Mouse (Mus musculus): ENCODE measurements at regions not wholly inside any gene's neighbourhood (a gene's known extent, or its start where the extent isn't known, plus 50 kb on each side); places are given as distances from the start of the nearest gene placed in this dataset.

DNA sequence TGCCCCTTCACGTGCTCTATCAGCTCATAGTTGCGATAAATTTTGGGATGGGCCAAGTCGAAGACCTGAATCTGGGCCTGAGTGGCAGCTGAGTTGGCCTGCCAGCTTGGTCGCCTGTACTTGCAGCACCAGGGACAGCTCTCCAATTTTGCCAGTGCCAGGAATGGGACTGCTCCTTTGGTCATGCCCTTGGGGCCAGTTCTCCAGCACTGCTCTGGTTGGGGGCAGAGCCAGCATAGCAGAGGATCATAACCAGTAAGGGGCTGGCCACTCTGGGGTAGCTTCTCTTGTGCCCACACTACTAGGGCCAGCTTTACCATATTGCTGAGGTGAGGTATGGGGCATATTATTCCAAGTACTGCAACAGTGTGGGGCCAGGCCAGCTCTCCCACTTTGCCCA is 397.0 kb upstream of the Cadm2 start:
- DNase-seq (ENCODE audit: extremely low spot score in 1 of 2, low spot score in 1 of 2) = no peak

DNA sequence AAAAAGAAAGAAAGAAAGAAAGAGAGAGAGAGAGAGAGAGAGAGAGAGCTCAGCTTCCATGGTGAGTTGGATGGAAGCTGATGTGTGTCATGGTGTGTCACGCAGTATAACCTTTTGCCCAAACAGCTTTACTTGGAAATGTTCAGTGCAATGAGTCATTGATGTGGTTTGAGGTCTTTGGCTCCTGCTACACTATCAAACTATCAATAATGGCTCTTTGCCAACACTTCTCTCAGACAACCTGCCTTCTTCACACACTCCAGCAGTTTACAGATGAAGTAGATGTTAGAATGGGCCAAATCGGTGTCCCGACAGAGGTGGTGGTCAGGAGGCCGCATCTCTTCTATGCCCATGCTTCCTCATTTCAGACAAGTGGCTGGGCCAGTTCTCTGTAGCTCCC is 369.0 kb upstream of the Cadm2 start:
- no peak for DNase-seq (ENCODE audit: extremely low spot score in 1 of 2, low spot score in 1 of 2)

GRCm38 (mm10) chr16:67976565-67976964 is 355.9 kb upstream of the Cadm2 start:
- no peak for DNase-seq (ENCODE audit: extremely low spot score in 1 of 2, low spot score in 1 of 2)

DNA sequence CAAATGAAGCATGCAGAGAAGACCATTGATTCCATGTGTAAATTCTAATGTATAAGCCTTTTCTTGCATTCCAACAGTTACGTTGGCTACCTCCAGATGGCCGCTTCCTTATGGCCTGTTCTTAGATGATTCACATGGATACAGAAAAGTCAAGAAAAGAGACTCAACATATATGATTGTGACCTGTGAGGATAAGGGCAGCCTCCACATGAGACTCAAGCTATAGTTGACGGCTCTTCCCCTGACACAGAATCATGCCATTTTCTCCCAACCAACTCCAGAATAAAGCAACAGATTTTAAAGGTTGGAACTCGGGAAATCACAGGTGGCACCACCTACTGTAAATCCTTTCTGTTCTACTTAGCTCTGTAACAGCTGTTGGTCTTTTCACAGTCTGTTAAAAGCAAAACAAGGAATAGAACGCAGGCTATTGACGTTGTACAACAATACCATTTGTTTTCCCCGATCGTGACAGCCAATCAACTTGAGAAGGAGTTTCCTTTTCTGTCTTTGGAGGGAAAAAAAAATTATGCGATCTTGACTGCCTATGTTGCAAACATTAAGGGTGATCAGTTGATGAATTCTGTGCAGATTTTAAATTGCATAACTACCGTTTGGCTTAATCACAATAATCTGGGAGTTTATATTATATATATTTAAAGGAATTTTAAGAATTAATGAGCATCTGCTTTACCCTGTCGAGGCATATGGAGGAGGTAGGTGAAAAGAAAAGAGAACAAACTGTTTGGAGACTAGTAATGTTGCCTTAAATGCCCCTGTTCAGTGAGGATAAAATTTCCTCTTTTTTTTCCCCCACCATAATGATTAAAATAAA is 347.8 kb upstream of the Cadm2 start:
- peak in 1 of 2 experiments; percentile 38 for DNase-seq (ENCODE audit: extremely low spot score in 1 of 2, low spot score in 1 of 2)

- DNase-seq (ENCODE audit: extremely low spot score in 1 of 2, low spot score in 1 of 2) = no peak
Observed at GRCm38 (mm10) chr16:67949112-67949511, 328.4 kb upstream of the Cadm2 start.

DNA sequence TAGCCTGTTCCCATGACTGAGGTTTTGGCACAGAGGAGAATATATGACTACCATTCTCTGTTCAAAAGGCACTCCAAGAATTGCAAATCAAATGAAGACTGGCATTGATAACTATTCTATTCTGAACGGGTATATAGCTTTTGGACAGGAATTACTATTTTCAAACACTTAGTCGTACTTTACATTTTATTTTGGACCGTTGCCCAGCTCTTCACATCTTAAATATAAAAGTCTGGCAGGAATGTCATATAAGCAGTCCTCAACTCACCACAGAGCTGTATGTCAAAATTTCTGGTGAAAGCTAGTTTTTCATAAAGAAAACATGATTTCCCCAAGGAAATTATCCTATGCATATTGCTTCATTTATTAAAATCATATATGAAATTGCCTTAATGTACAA is 323.7 kb upstream of the Cadm2 start:
- DNase-seq (ENCODE audit: extremely low spot score in 1 of 2, low spot score in 1 of 2) = no peak

DNA sequence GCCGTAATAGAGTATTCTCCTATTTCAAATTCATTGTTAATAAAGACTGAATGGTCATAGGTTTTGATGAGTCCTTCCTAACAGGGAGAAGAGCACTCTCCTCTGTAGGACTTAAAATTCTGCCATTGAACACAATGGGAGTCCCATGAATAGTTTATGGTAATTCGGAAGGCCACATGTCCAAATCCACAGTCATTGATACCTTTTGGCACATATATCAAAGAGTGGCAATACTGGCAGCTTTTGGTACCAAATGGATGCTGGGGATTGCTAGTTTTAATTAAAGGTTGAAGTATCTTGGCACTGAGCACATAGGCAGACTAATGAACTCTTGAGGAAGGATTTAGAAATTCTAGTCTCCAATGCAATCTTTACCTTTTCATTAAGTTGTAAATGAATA is 298.5 kb upstream of the Cadm2 start:
- no peak for DNase-seq (ENCODE audit: extremely low spot score in 1 of 2, low spot score in 1 of 2)

GRCm38 (mm10) chr16:67871304-67872022 is 250.8 kb upstream of the Cadm2 start:
- DNase-seq (ENCODE audit: extremely low spot score in 1 of 2, low spot score in 1 of 2) = peak in 1 of 2 experiments; percentile 28

GRCm38 (mm10) chr16:67850201-67850600 is 229.5 kb upstream of the Cadm2 start:
- peak; percentile 11 to 29 for DNase-seq (ENCODE audit: extremely low spot score in 1 of 2, low spot score in 1 of 2)

DNA sequence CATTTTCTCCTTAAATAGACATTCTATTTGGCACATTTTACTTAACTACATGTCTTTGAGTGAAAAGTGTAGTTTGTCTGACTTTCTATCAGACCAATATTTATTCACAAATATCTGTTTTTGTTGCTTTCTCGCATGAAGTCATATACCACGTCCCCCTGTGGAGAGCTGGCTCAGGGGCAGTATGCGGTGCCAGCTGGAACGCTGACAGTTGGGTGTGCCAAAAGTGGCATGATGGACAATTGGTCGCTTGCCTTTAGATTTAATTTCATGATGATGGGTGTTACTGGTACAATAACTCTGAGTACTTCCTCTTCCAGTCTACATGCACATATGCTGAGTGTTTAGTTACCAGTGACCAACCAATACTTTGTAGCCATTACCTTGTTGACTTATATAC is 223.8 kb upstream of the Cadm2 start:
- no peak for DNase-seq (ENCODE audit: extremely low spot score in 1 of 2, low spot score in 1 of 2)

DNA sequence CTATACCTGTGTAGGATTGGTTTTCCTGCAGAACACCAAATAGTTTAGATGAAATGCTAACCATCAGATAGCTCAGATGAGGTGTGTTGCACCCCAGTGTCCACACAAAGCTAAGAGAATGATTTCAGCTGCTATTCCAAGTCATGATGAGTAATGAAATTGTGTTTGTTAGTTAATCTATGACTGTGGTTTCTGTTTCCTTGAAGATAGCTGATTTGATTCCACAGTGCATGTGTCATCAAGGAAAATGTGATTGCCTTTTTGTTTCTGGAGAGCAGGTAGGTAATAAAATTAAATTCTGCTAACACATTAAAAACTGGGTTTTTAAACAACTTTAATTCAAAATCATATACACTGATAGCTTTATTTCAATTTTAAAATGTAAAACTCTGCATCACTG is 176.5 kb upstream of the Cadm2 start:
- DNase-seq (ENCODE audit: extremely low spot score in 1 of 2, low spot score in 1 of 2) = no peak

DNA sequence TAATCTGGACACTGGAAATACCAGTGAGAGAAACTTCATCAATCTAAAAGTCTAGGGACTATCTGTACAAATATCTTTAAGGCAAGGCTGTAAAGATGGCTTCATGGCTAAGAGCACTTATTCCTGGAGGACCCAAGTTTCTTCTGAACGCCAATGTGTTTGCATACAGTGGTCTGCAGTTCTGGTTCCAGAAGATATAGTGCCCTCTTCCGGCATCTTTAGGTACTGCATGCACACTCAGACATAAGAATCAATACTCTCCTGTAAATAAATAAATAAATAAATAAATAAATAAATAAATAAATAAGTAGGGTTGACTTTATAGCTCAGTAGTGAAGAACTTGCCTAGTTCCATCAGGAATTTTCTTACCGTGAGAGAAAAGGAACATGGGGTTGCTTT is 155.4 kb upstream of the Cadm2 start:
- DNase-seq (ENCODE audit: extremely low spot score in 1 of 2, low spot score in 1 of 2) = peak; percentile 2 to 34

DNA sequence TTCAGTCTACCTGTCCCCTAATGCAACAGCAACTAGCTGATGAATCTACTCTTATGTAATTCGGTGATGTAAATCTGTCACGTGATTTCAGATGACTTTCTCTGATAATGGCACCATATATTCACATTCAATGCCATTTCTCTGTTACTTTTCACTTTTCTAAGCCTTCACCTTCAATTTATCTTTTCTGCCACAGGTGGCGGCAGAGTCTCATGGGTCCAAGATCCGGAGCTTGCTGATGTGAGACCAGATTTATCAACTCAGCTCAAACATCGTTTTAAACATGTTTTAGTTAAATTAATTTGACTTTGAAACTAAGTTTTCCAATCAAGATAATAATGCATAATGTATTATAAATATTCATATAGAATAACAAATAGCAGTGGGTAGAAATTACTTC is 148.4 kb upstream of the Cadm2 start:
- peak in 1 of 2 experiments; percentile 40 for DNase-seq (ENCODE audit: extremely low spot score in 1 of 2, low spot score in 1 of 2)

DNA sequence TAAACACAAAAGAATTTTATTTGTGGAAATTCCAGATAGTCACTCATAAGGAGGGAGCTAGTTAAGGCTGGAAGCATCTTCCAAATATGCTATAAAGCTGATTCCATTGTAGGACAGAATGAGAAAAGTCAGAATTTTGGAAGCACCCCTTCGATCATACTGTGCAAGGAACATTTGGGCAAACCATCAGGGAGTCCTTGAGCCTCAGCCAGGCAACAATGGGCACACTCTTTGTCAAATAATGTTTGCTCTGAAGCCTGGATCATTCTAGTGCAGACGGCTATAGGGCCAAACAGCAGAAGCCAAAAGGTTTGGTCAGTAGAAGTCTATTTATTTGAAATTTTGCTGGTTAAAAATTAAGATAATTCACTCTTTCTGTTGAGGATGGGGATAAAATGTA is 114.7 kb upstream of the Cadm2 start:
- DNase-seq (ENCODE audit: extremely low spot score in 1 of 2, low spot score in 1 of 2) = no peak

GRCm38 (mm10) chr16:67698619-67699018 is 77.9 kb upstream of the Cadm2 start:
- no peak for DNase-seq (ENCODE audit: extremely low spot score in 1 of 2, low spot score in 1 of 2)

Measured in frontal cortex, adult 2 months (tissue).